8 mouse cellular contexts compared by ENCODE assay signal in genomic region chr1:130462867-130463266, GRCm38 (mm10). TPM values are rescaled to one million over a fixed set of nuclear protein-coding genes. Genes with fewer than 3 reads are reported as not detected.
A peak's percentile ranks its signal among the peaks of the same experiment; 100 is the strongest.
DNase-seq lines count a peak whose midpoint lies in the region; ATAC-seq and TF ChIP-seq lines count a peak whose summit lies in the region.

No protein-coding gene starts in this region.

- H3K27ac ChIP-seq in kidney, embryonic 16.5 days (ENCODE audit: low read length): peak overlapping the region; percentile 10; the same call in 1 of the 2 replicates
- no peak overlapping the region for H3K27ac ChIP-seq in embryonic facial prominence, embryonic 13.5 days
- peak overlapping the region; percentile 79 for H3K27ac ChIP-seq in limb, embryonic 10.5 days

- peak overlapping the region; percentile 71 for H3K4me3 ChIP-seq in kidney, embryonic 16.5 days (ENCODE audit: low read length)
- H3K4me3 ChIP-seq in embryonic facial prominence, embryonic 13.5 days: peak overlapping the region; percentile 66
- peak overlapping the region; percentile 57 for H3K4me3 ChIP-seq in limb, embryonic 10.5 days

- H3K36me3 ChIP-seq in kidney, embryonic 16.5 days (ENCODE audit: insufficient read depth, low read length): no peaks in the 10 kb centered on the region
- H3K36me3 ChIP-seq in embryonic facial prominence, embryonic 13.5 days: no peaks in the 10 kb centered on the region
- H3K36me3 ChIP-seq in limb, embryonic 10.5 days: no peaks in the 10 kb centered on the region

- POLR2A ChIA-PET in Patski (lab: Charles Lee): no interaction called here

- H3K9me3 ChIP-seq in kidney, embryonic 16.5 days (ENCODE audit: low read length): no peaks in the 10 kb centered on the region
- no peaks in the 10 kb centered on the region for H3K9me3 ChIP-seq in embryonic facial prominence, embryonic 13.5 days
- no peaks in the 10 kb centered on the region for H3K9me3 ChIP-seq in limb, embryonic 10.5 days (replicated peaks)

- no peak for DNase-seq in kidney, adult 8-10 months
- no peak for DNase-seq in Patski (ENCODE audit: low read depth, low spot score)
- no peak for DNase-seq in limb, embryonic 10.5 days (ENCODE audit: low spot score)
- DNase-seq in skeletal muscle tissue, adult 2 months (ENCODE audit: low read depth, low spot score): peak; percentile 64
- no peak for DNase-seq in ovary, postnatal 10 days (ENCODE audit: low spot score)

- peak overlapping the region; percentile 89 for H3K4me2 ChIP-seq in kidney, embryonic 16.5 days (replicated peaks; ENCODE audit: low read depth, low read length)
- H3K4me2 ChIP-seq in embryonic facial prominence, embryonic 13.5 days: peak overlapping the region; percentile 86

- H3K27me3 ChIP-seq in kidney, embryonic 16.5 days (ENCODE audit: insufficient read depth, low read length): no peaks in the 10 kb centered on the region
- no peaks in the 10 kb centered on the region for H3K27me3 ChIP-seq in Patski
- H3K27me3 ChIP-seq in embryonic facial prominence, embryonic 13.5 days: peaks cover 4% of the 10 kb centered on the region
- no peaks in the 10 kb centered on the region; the same call in 1 of the 2 replicates for H3K27me3 ChIP-seq in limb, embryonic 10.5 days (ENCODE audit: low read depth, poor library complexity, severe bottlenecking)

- TF ChIP-seq CTCF in Patski (IDR thresholded peaks at IDR 0.05): no peak

- 8% methylated on average over 4 of the region's 4 CpGs for WGBS in kidney, embryonic 16.5 days
- 5% methylated on average over 4 of the region's 4 CpGs for WGBS in embryonic facial prominence, embryonic 13.5 days
- WGBS in limb, embryonic 10.5 days: 4% methylated on average over 4 of the region's 4 CpGs

- peaks cover 6% of the 10 kb centered on the region; the same call in 1 of the 2 replicates for H3K4me1 ChIP-seq in kidney, embryonic 16.5 days (ENCODE audit: insufficient read depth, low read length)
- H3K4me1 ChIP-seq in embryonic facial prominence, embryonic 13.5 days: no peaks in the 10 kb centered on the region
- peaks cover 10% of the 10 kb centered on the region for H3K4me1 ChIP-seq in limb, embryonic 10.5 days

- in situ Hi-C loops in Patski (cut with MboI; ENCODE audit: low pct_unique_long_range_greater_than_20kb): no loop called here

- peak overlapping the region; percentile 68 for H3K9ac ChIP-seq in kidney, embryonic 16.5 days (replicated peaks; ENCODE audit: low read length)
- H3K9ac ChIP-seq in embryonic facial prominence, embryonic 13.5 days: peak overlapping the region; percentile 73

- CTCF ChIA-PET in Patski (lab: Charles Lee): interaction anchor here (0.8 to 1.2 kb wide), 2 partner anchors 12 to 85 kb away, joined by 3 to 4 read pairs; no protein-coding TSS in a partner anchor

- ATAC-seq in kidney, embryonic 16.5 days (ENCODE audit: low FRiP score, low TSS enrichment): peak; percentile 74
- ATAC-seq in Patski: peak; percentile 24
- no peak; the same call in 1 of the 2 replicates for ATAC-seq in embryonic facial prominence, embryonic 13.5 days (ENCODE audit: insufficient number of reproducible peaks, insufficient read depth, low FRiP score, low TSS enrichment, low read depth)
- ATAC-seq in activated CD4-positive, CD25-positive, alpha-beta regulatory T cell, adult 4 months: no peak

RNA-seq across cellular contexts. Expression of gene Cd55, which starts 0.3 kb away (rescaled TPM):
- polyA plus RNA-seq in kidney, embryonic 16.5 days (2015; fragmentation: Nextera tagmentation; extraction: Ambion mirVana): 14.3 and 15.9 TPM in 2 replicates
- 1.9 TPM for polyA plus RNA-seq in Patski (2021)
- polyA plus RNA-seq in embryonic facial prominence, embryonic 13.5 days (2015; fragmentation: Nextera tagmentation; extraction: Ambion mirVana): 6.8 and 11.2 TPM in 2 replicates
- polyA plus RNA-seq in limb, embryonic 10.5 days (2016; fragmentation: Nextera tagmentation; extraction: Ambion mirVana): 1.7 and 1.9 TPM in 2 replicates
- polyA plus RNA-seq in activated CD4-positive, CD25-positive, alpha-beta regulatory T cell, adult 4 months (2017; shearing (Covaris generic)): 10 to 100 TPM; 29.3 to 35.0 TPM

RNA-seq across cellular contexts. Expression of gene Cd55b, which starts 40.1 kb away (rescaled TPM):
- 0.21 TPM in 1 of 2 replicates, not detected in the other for polyA plus RNA-seq in kidney, embryonic 16.5 days (2015; fragmentation: Nextera tagmentation; extraction: Ambion mirVana)
- 0.21 TPM for polyA plus RNA-seq in Patski (2021)
- polyA plus RNA-seq in embryonic facial prominence, embryonic 13.5 days (2015; fragmentation: Nextera tagmentation; extraction: Ambion mirVana): not detected in 2 replicates
- not detected in 2 replicates for polyA plus RNA-seq in limb, embryonic 10.5 days (2016; fragmentation: Nextera tagmentation; extraction: Ambion mirVana)
- not detected for polyA plus RNA-seq in activated CD4-positive, CD25-positive, alpha-beta regulatory T cell, adult 4 months (2017; shearing (Covaris generic))

Comparison
In these comparisons a context has a peak if more than half of its experiments do, and no peak if none do; other contexts are left out.
1. ATAC-seq: peak in kidney, embryonic 16.5 days (single experiment) and Patski (single experiment); none in embryonic facial prominence, embryonic 13.5 days (single experiment) and activated CD4-positive, CD25-positive, alpha-beta regulatory T cell, adult 4 months (single experiment).
2. Peak in every context shown above with its lines, with median percentiles within 50 percentile points of each other: H3K4me3 ChIP-seq.